Mouse (Mus musculus): ENCODE measurements around the gene Man1a.

DNA sequence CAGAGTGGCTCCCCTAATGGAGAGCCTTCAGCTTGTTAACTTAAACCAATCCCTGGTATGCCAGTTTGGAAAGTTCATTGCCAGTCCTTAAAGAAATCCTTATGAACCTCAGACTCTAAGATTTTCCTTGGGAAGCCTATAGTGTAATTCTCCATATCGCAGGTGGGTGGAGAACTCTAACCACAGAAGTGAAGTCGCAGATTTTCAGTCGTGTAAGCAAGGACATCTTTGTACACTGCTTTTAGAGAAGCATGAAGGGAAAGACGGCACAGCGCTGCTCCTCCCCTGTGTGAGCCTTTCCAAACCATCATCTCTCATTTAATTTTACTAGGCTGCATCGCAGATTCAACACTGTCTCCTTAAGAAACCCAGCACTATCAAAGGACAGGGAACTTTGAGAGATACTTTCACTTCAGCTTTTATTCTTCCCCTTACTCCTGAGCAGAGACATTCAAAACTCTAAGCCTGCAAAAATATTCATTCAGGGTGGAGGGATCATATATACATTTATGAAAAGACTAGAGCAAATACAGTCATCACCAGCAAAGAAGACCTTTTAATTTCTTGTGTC, 16.6 kb downstream of the Man1a start:
- TF ChIP-seq POLR2A (IDR thresholded peaks at IDR 0.05; ENCODE audit: low read depth, low read length) (no peak), CTCF (IDR thresholded peaks at IDR 0.05; ENCODE audit: borderline replicate concordance, insufficient read depth, low read length) (no peak)

Data from embryonic fibroblast, embryonic 13.5 days (primary cell).